Mouse (Mus musculus): ENCODE measurements around the gene Nfix. TPM values are rescaled to one million over a fixed set of nuclear protein-coding genes. Genes with fewer than 3 reads are reported as not detected.

The Nfix gene
- total RNA-seq, 4 experiments from 2014 or later = 288 to 356 (median 295) TPM

- no peak for DNase-seq (ENCODE audit: low spot score)
Measured at GRCm38 (mm10) chr8:84740895-84741843, 59.0 kb downstream of the Nfix start.

- DNase-seq (ENCODE audit: low spot score) = no peak
Measured at GRCm38 (mm10) chr8:84739401-84739742, 60.8 kb downstream of the Nfix start.

- no peak for DNase-seq (ENCODE audit: low spot score)
Measured at GRCm38 (mm10) chr8:84738715-84739400, 61.3 kb downstream of the Nfix start.

GRCm38 (mm10) chr8:84738266-84738665, 61.9 kb downstream of the Nfix start:
- no peak for DNase-seq (ENCODE audit: low spot score)

- DNase-seq (ENCODE audit: low spot score) = peak; percentile 81
Measured at GRCm38 (mm10) chr8:84737608-84738007, 62.5 kb downstream of the Nfix start.

GRCm38 (mm10) chr8:84736521-84736920, 63.6 kb downstream of the Nfix start:
- no peak for DNase-seq (ENCODE audit: low spot score)

GRCm38 (mm10) chr8:84735597-84735996, 64.5 kb downstream of the Nfix start:
- no peak for DNase-seq (ENCODE audit: low spot score)

GRCm38 (mm10) chr8:84734680-84735079, 65.5 kb downstream of the Nfix start:
- DNase-seq (ENCODE audit: low spot score) = no peak

GRCm38 (mm10) chr8:84733959-84734358, 66.2 kb downstream of the Nfix start:
- DNase-seq (ENCODE audit: low spot score) = no peak

- no peak for DNase-seq (ENCODE audit: low spot score)
Measured at GRCm38 (mm10) chr8:84732996-84733395, 67.1 kb downstream of the Nfix start.

GRCm38 (mm10) chr8:84732545-84732944, 67.6 kb downstream of the Nfix start:
- DNase-seq (ENCODE audit: low spot score) = no peak

- DNase-seq (ENCODE audit: low spot score) = no peak
Measured at GRCm38 (mm10) chr8:84731371-84732177, 68.6 kb downstream of the Nfix start.

- DNase-seq (ENCODE audit: low spot score) = no peak
Measured at GRCm38 (mm10) chr8:84730541-84731370, 69.4 kb downstream of the Nfix start.

- DNase-seq (ENCODE audit: low spot score) = no peak
Measured at GRCm38 (mm10) chr8:84729921-84730362, 70.2 kb downstream of the Nfix start.

GRCm38 (mm10) chr8:84728474-84728873, 71.7 kb downstream of the Nfix start:
- no peak for DNase-seq (ENCODE audit: low spot score)

- DNase-seq (ENCODE audit: low spot score) = no peak
Measured at GRCm38 (mm10) chr8:84725941-84726259, 74.2 kb downstream of the Nfix start.

- no peak for DNase-seq (ENCODE audit: low spot score)
Measured at GRCm38 (mm10) chr8:84725246-84725940, 74.8 kb downstream of the Nfix start.

GRCm38 (mm10) chr8:84724683-84725082, 75.5 kb downstream of the Nfix start:
- DNase-seq (ENCODE audit: low spot score) = no peak

GRCm38 (mm10) chr8:84723571-84723900, 76.6 kb downstream of the Nfix start:
- DNase-seq (ENCODE audit: low spot score) = no peak

GRCm38 (mm10) chr8:84722850-84723570, 77.1 kb downstream of the Nfix start, which contains the start of gene G430095P16Rik:
Gene G430095P16Rik, plus strand, starts transcription at chr8:84723007.
- peak; percentile 72 for DNase-seq (ENCODE audit: low spot score)
